Comparison of ENCODE assay signal across 21 mouse cellular contexts in genomic region chr16:92052569-92052968, GRCm38 (mm10). TPM values are rescaled to one million over a fixed set of nuclear protein-coding genes. Genes with fewer than 3 reads are reported as not detected.
"Had no signal": no experiment of that assay in that cellular context is flagged by ENCODE, and none has a peak within 500 bp of the region (broad histone marks: within the 10 kb centered on the region; RNA-seq: fewer than 3 reads in every experiment).

No protein-coding gene starts in this region.

- DNase-seq: liver; liver, embryonic 13.5 days; liver, postnatal 0 days; right cerebral cortex, postnatal 14 days; thymus, adult 2 months; thymus, postnatal 25 days; thymus, postnatal 4 days had no signal

- H3K9ac ChIP-seq: liver, embryonic 13.5 days; liver, embryonic 15.5 days; liver, postnatal 0 days; midbrain, embryonic 13.5 days; midbrain, embryonic 15.5 days; neural tube, embryonic 12.5 days; stomach, embryonic 15.5 days had no signal

- H3K4me2 ChIP-seq: liver, embryonic 11.5 days; liver, embryonic 13.5 days; liver, embryonic 15.5 days; midbrain, embryonic 11.5 days; midbrain, embryonic 13.5 days; midbrain, embryonic 15.5 days; neural tube, embryonic 12.5 days; stomach, embryonic 15.5 days had no signal

- H3K4me3 ChIP-seq: liver, embryonic 13.5 days; liver, embryonic 15.5 days; midbrain, embryonic 13.5 days; midbrain, embryonic 15.5 days; neural tube, embryonic 12.5 days; stomach, embryonic 15.5 days had no signal

- H3K9me3 ChIP-seq: liver, embryonic 15.5 days; midbrain, embryonic 15.5 days; stomach, embryonic 15.5 days had no signal

- H3K27me3 ChIP-seq: liver, embryonic 13.5 days; liver, embryonic 15.5 days; midbrain, embryonic 15.5 days; neural tube, embryonic 12.5 days; stomach, embryonic 15.5 days had no signal

- ATAC-seq: liver, postnatal 0 days; midbrain, embryonic 13.5 days; midbrain, embryonic 15.5 days had no signal

- H3K27ac ChIP-seq: liver, embryonic 13.5 days; liver, embryonic 15.5 days; macrophage; midbrain, embryonic 13.5 days; midbrain, embryonic 15.5 days; neural tube, embryonic 12.5 days; stomach, embryonic 15.5 days; stomach, postnatal 0 days had no signal

- H3K36me3 ChIP-seq: liver, embryonic 13.5 days; liver, embryonic 15.5 days; midbrain, embryonic 13.5 days; midbrain, embryonic 15.5 days; stomach, embryonic 15.5 days had no signal

RNA-seq across cellular contexts. Expression of gene Gm49711, which starts 5.5 kb away (rescaled TPM):
- total RNA-seq: megakaryocyte progenitor cell, adult 5-6 weeks; midbrain, postnatal 0 days; monocyte, adult 5-6 weeks; neutrophil, adult 5-6 weeks had no signal
- polyA plus RNA-seq: liver, embryonic 13.5 days; liver, embryonic 15.5 days; liver, postnatal 0 days; macrophage; midbrain, embryonic 11.5 days; stomach, embryonic 15.5 days; testis, adult 2 months; thymus, adult 2 months had no signal
